Mouse (Mus musculus): Measurements from ENCODE around the gene Tuba3a. TPM values are rescaled to one million over a fixed set of nuclear protein-coding genes. Genes with fewer than 3 reads are reported as not detected.
"Not testable (repeated sequence)": the region's sequence is repeated elsewhere in the genome, so short reads cannot be mapped to it uniquely, and the experiment has no call there.

Tuba3a gene
- polyA plus RNA-seq, 1 experiment from 2014 or later = not detected

GRCm38 (mm10) chr6:125282721-125283120 is 3.1 kb downstream of the Tuba3a start:
- not testable (repeated sequence) for H3K27ac ChIP-seq; H3K4me2 ChIP-seq; H3K4me3 ChIP-seq; H3K4me1 ChIP-seq; ATAC-seq; H3K9me3 ChIP-seq (replicated peaks); H3K27me3 ChIP-seq; H3K9ac ChIP-seq; H3K36me3 ChIP-seq (ENCODE audit: poor library complexity, severe bottlenecking)
- WGBS = 90% methylated on average over 13 of the region's 13 CpGs

- H3K27me3 ChIP-seq = no peaks in the 10 kb centered on the region
- H3K4me3 ChIP-seq = no peak overlapping the region
- no peak overlapping the region for H3K4me2 ChIP-seq
- no peak overlapping the region for H3K9ac ChIP-seq
- no peaks in the 10 kb centered on the region for H3K9me3 ChIP-seq (replicated peaks)
- H3K4me1 ChIP-seq = no peaks in the 10 kb centered on the region
- H3K27ac ChIP-seq = no peak overlapping the region
- 67% methylated on average over 8 of the region's 8 CpGs for WGBS
- ATAC-seq = no peak
- no peaks in the 10 kb centered on the region for H3K36me3 ChIP-seq (ENCODE audit: poor library complexity, severe bottlenecking)
Observed at GRCm38 (mm10) chr6:125279729-125280128, 6.1 kb downstream of the Tuba3a start.

- no peak overlapping the region for H3K4me3 ChIP-seq
- H3K9me3 ChIP-seq (replicated peaks) = no peaks in the 10 kb centered on the region
- H3K9ac ChIP-seq = no peak overlapping the region
- H3K27me3 ChIP-seq = 0 out of 2 replicates have a peak, but pooled peaks cover 3% of the 10 kb centered on the region
- WGBS = 59% methylated on average over 15 of the region's 15 CpGs
- H3K4me2 ChIP-seq = no peak overlapping the region
- H3K4me1 ChIP-seq = peaks cover 3% of the 10 kb centered on the region; the same call in 1 of the 2 replicates
- H3K36me3 ChIP-seq (ENCODE audit: poor library complexity, severe bottlenecking) = no peaks in the 10 kb centered on the region
- no peak for ATAC-seq
- no peak overlapping the region for H3K27ac ChIP-seq
Observed at GRCm38 (mm10) chr6:125274841-125275563, 10.8 kb downstream of the Tuba3a start.

- WGBS = 77% methylated on average over 10 of the region's 10 CpGs
Observed at GRCm38 (mm10) chr6:125272228-125272785, 13.5 kb downstream of the Tuba3a start.

GRCm38 (mm10) chr6:125271455-125272227 is 14.2 kb downstream of the Tuba3a start:
- Histone ChIP-seq H3K9ac (peak overlapping the region; percentile 50; the same call in 1 of the 2 replicates), H3K27ac (no peak overlapping the region), H3K4me1 (peaks cover 3% of the 10 kb centered on the region; the same call in 1 of the 2 replicates), H3K9me3 (replicated peaks) (no peaks in the 10 kb centered on the region), H3K4me2 (peak overlapping the region; percentile 50), H3K4me3 (peak overlapping the region; percentile 7; the same call in 1 of the 2 replicates), H3K36me3 (ENCODE audit: poor library complexity, severe bottlenecking) (no peaks in the 10 kb centered on the region), H3K27me3 (0 out of 2 replicates have a peak, but pooled peaks cover 3% of the 10 kb centered on the region)
- 18% methylated on average over 17 of the region's 17 CpGs for WGBS
- ATAC-seq = peak; percentile 95

More at GRCm38 (mm10) chr6:125272228-125272785, 13.5 kb downstream of the Tuba3a start:
- Histone ChIP-seq H3K4me3 (no peak overlapping the region), H3K9me3 (replicated peaks) (no peaks in the 10 kb centered on the region), H3K4me2 (no peak overlapping the region), H3K9ac (no peak overlapping the region), H3K27me3 (0 out of 2 replicates have a peak, but pooled peaks cover 3% of the 10 kb centered on the region), H3K27ac (no peak overlapping the region), H3K36me3 (ENCODE audit: poor library complexity, severe bottlenecking) (no peaks in the 10 kb centered on the region), H3K4me1 (peaks cover 3% of the 10 kb centered on the region; the same call in 1 of the 2 replicates)
- ATAC-seq = no peak

GRCm38 (mm10) chr6:125268799-125269198 is 17.0 kb downstream of the Tuba3a start:
- H3K4me1 ChIP-seq = peaks cover 3% of the 10 kb centered on the region; the same call in 1 of the 2 replicates
- no peaks in the 10 kb centered on the region for H3K27me3 ChIP-seq
- H3K27ac ChIP-seq = no peak overlapping the region
- H3K9me3 ChIP-seq (replicated peaks) = no peaks in the 10 kb centered on the region
- no peaks in the 10 kb centered on the region for H3K36me3 ChIP-seq (ENCODE audit: poor library complexity, severe bottlenecking)
- H3K4me2 ChIP-seq = no peak overlapping the region
- ATAC-seq = no peak
- whole genome bisulfite sequencing = 57% methylated on average over 6 of the region's 6 CpGs
- no peak overlapping the region for H3K4me3 ChIP-seq
- H3K9ac ChIP-seq = no peak overlapping the region

- Histone ChIP-seq H3K9me3 (replicated peaks) (no peaks in the 10 kb centered on the region), H3K36me3 (ENCODE audit: poor library complexity, severe bottlenecking) (no peaks in the 10 kb centered on the region), H3K4me2 (no peak overlapping the region), H3K27me3 (no peaks in the 10 kb centered on the region), H3K4me1 (peaks cover 3% of the 10 kb centered on the region; the same call in 1 of the 2 replicates), H3K9ac (no peak overlapping the region), H3K4me3 (no peak overlapping the region), H3K27ac (no peak overlapping the region)
- 90% methylated on average over 3 of the region's 3 CpGs for WGBS
- no peak for ATAC-seq
Observed at GRCm38 (mm10) chr6:125267469-125267868, 18.4 kb downstream of the Tuba3a start.

- 66% methylated on average over 6 of the region's 6 CpGs for WGBS
- H3K4me2 ChIP-seq; H3K27me3 ChIP-seq; H3K27ac ChIP-seq; ATAC-seq; H3K9me3 ChIP-seq (replicated peaks); H3K36me3 ChIP-seq (ENCODE audit: poor library complexity, severe bottlenecking); H3K9ac ChIP-seq; H3K4me1 ChIP-seq; H3K4me3 ChIP-seq: not testable (repeated sequence)
Observed at GRCm38 (mm10) chr6:125266600-125266999, 19.2 kb downstream of the Tuba3a start.

GRCm38 (mm10) chr6:125266091-125266490 is 19.8 kb downstream of the Tuba3a start:
- WGBS = 78% methylated on average over 13 of the region's 13 CpGs
- Histone ChIP-seq H3K9ac (no peak overlapping the region), H3K27me3 (no peaks in the 10 kb centered on the region), H3K36me3 (ENCODE audit: poor library complexity, severe bottlenecking) (no peaks in the 10 kb centered on the region), H3K4me3 (no peak overlapping the region), H3K4me2 (no peak overlapping the region), H3K4me1 (no peaks in the 10 kb centered on the region), H3K9me3 (replicated peaks) (no peaks in the 10 kb centered on the region), H3K27ac (no peak overlapping the region)
- ATAC-seq = no peak

- H3K9me3 ChIP-seq (replicated peaks) = no peaks in the 10 kb centered on the region
- 67% methylated on average over 10 of the region's 10 CpGs for WGBS
- H3K27ac ChIP-seq = no peak overlapping the region
- no peaks in the 10 kb centered on the region for H3K36me3 ChIP-seq (ENCODE audit: poor library complexity, severe bottlenecking)
- no peak overlapping the region for H3K4me2 ChIP-seq
- H3K4me1 ChIP-seq = no peaks in the 10 kb centered on the region
- no peak overlapping the region for H3K9ac ChIP-seq
- no peak for ATAC-seq
- H3K27me3 ChIP-seq = no peaks in the 10 kb centered on the region
- H3K4me3 ChIP-seq = no peak overlapping the region
Observed at GRCm38 (mm10) chr6:125265239-125265638, 20.6 kb downstream of the Tuba3a start.

- no peaks in the 10 kb centered on the region for H3K27me3 ChIP-seq
- no peak overlapping the region for H3K27ac ChIP-seq
- no peak overlapping the region for H3K9ac ChIP-seq
- no peak for ATAC-seq
- no peak overlapping the region for H3K4me3 ChIP-seq
- H3K36me3 ChIP-seq (ENCODE audit: poor library complexity, severe bottlenecking) = no peaks in the 10 kb centered on the region
- 90% methylated on average over 9 of the region's 9 CpGs for WGBS
- H3K4me1 ChIP-seq = no peaks in the 10 kb centered on the region
- no peak overlapping the region for H3K4me2 ChIP-seq
- H3K9me3 ChIP-seq (replicated peaks) = no peaks in the 10 kb centered on the region
Observed at GRCm38 (mm10) chr6:125264219-125264618, 21.6 kb downstream of the Tuba3a start.

- Histone ChIP-seq H3K4me3 (no peak overlapping the region), H3K4me2 (no peak overlapping the region), H3K9ac (no peak overlapping the region), H3K9me3 (replicated peaks) (no peaks in the 10 kb centered on the region), H3K4me1 (no peaks in the 10 kb centered on the region), H3K27ac (no peak overlapping the region), H3K36me3 (ENCODE audit: poor library complexity, severe bottlenecking) (no peaks in the 10 kb centered on the region), H3K27me3 (no peaks in the 10 kb centered on the region)
- 86% methylated on average over 10 of the region's 10 CpGs for WGBS
- no peak for ATAC-seq
Observed at GRCm38 (mm10) chr6:125260006-125260555, 25.8 kb downstream of the Tuba3a start.

Data from forebrain, embryonic 13.5 days (tissue).